Mouse (Mus musculus): ENCODE measurements around the gene Ptpdc1. TPM values are rescaled to one million over a fixed set of nuclear protein-coding genes. Genes with fewer than 3 reads are reported as not detected.

Gene Ptpdc1
- polyA plus RNA-seq, 1 experiment from 2014 or later: 13.7 TPM

- no peak overlapping the region for H3K4me3 ChIP-seq (ENCODE audit: low read depth, low read length)
- H3K9me3 ChIP-seq (ENCODE audit: low read depth, low read length): no peaks in the 10 kb centered on the region
- H3K27me3 ChIP-seq (ENCODE audit: insufficient read depth, low read length): no peaks in the 10 kb centered on the region
- H3K36me3 ChIP-seq (ENCODE audit: insufficient read depth): peaks cover 7% of the 10 kb centered on the region; the same call in 1 of the 2 replicates
- no peaks in the 10 kb centered on the region for H3K4me1 ChIP-seq (ENCODE audit: insufficient read depth)
- DNase-seq (no peak), ATAC-seq (ENCODE audit: insufficient read depth) (no peak)
- 37% methylated on average over 2 of the region's 2 CpGs for WGBS
- no peak for TF ChIP-seq CTCF (IDR thresholded peaks at IDR 0.05; ENCODE audit: low read depth)
- H3K9ac ChIP-seq: no peak overlapping the region
- no peak overlapping the region for H3K27ac ChIP-seq (ENCODE audit: low read depth)
- no peak overlapping the region for H3K4me2 ChIP-seq
These were observed 96.4 kb downstream of the Ptpdc1 start for GRCm38 (mm10) chr13:48529028-48529427.

- Histone ChIP-seq H3K27ac (ENCODE audit: low read depth) (no peak overlapping the region), H3K4me3 (ENCODE audit: low read depth, low read length) (no peak overlapping the region), H3K27me3 (ENCODE audit: insufficient read depth, low read length) (no peaks in the 10 kb centered on the region), H3K4me1 (ENCODE audit: insufficient read depth) (no peaks in the 10 kb centered on the region), H3K36me3 (ENCODE audit: insufficient read depth) (peaks cover 1% of the 10 kb centered on the region; the same call in 1 of the 2 replicates), H3K4me2 (no peak overlapping the region), H3K9me3 (ENCODE audit: low read depth, low read length) (no peaks in the 10 kb centered on the region), H3K9ac (no peak overlapping the region)
- 53% methylated on average over 15 of the region's 15 CpGs for WGBS
- peak; percentile 96 for DNase-seq
- peak; percentile 93 for TF ChIP-seq CTCF (IDR thresholded peaks at IDR 0.05; ENCODE audit: low read depth)
- peak; percentile 39; the same call in 1 of the 2 replicates for ATAC-seq (ENCODE audit: insufficient read depth)
These were observed 97.2 kb downstream of the Ptpdc1 start for GRCm38 (mm10) chr13:48528123-48528871.

MicroRNAs within 50 kb of the gene (microRNA counts, 519-probe panel; counts per million panel counts)
- microRNA mmu-let-7a (5,423 counts per million, percentile 99 among the panel's probes with 10 or more counts), microRNA mmu-let-7d (5,522 counts per million, percentile 99 among the panel's probes with 10 or more counts), microRNA mmu-let-7f (5,065 counts per million, percentile 95 among the panel's probes with 10 or more counts)

Small RNA genes within 50 kb of the gene (microRNA-seq; reads per million reads assigned to microRNA genes)
- not detected for gene Gm24111 (ENCODE audit: borderline number of aligned reads)
- 219 reads per million, percentile 58 among the genes with 10 or more reads in this experiment for gene Mirlet7a-1 (ENCODE audit: borderline number of aligned reads)
- 17,559 reads per million, percentile 97 among the genes with 10 or more reads in this experiment for gene Mirlet7d (ENCODE audit: borderline number of aligned reads)
- gene Mirlet7f-1 (ENCODE audit: borderline number of aligned reads): not detected

Other genes starting within 250 kb of the Ptpdc1 start
- gene Zfp169, start 112.2 kb downstream of the Ptpdc1 start, polyA plus RNA-seq (2014; fragmentation: Nextera tagmentation; extraction: Ambion mirVana): 5.2 and 5.3 TPM in 2 replicates
- 0.83 and 1.8 TPM in 2 replicates for gene A830005F24Rik, start 112.1 kb downstream of the Ptpdc1 start, polyA plus RNA-seq (2014; fragmentation: Nextera tagmentation; extraction: Ambion mirVana)
- 0.35 and 0.86 TPM in 2 replicates for gene Barx1, start 37.3 kb upstream of the Ptpdc1 start, polyA plus RNA-seq (2014; fragmentation: Nextera tagmentation; extraction: Ambion mirVana)
- 11.1 and 12.2 TPM in 2 replicates for gene Phf2, start 245.5 kb upstream of the Ptpdc1 start, polyA plus RNA-seq (2014; fragmentation: Nextera tagmentation; extraction: Ambion mirVana)

All from lung, embryonic 14.5 days (tissue).